Mouse (Mus musculus) heart, adult 2 months (tissue): ENCODE data around the gene Agt. TPM values are rescaled to one million over a fixed set of nuclear protein-coding genes. Genes with fewer than 3 reads are reported as not detected.
A peak's percentile ranks its signal among the peaks of the same experiment; 100 is the strongest.

Experiments
- DNase-seq, 2 experiments: peaks; one replicate each; pipeline ENCODE4 v3.0.0; 2021
- H3K27ac ChIP-seq: fragments of 200-600 bp; 2 replicates; pipeline ENCODE4 v1.8.1; 2022
- H3K27me3 ChIP-seq: fragments of 200-500 bp; 2 replicates; pipeline ENCODE4 v1.6.1; 2012; ENCODE audit warnings: mild to moderate bottlenecking, low read length, inconsistent platforms, mixed read lengths; ENCODE audit not compliant: control insufficient read depth, insufficient read depth
- H3K36me3 ChIP-seq: fragments of 200-500 bp; 2 replicates; pipeline ENCODE4 v1.6.1; 2012; ENCODE audit warnings: low read length, inconsistent platforms; ENCODE audit not compliant: control insufficient read depth, insufficient read depth
- H3K4me1 ChIP-seq: fragments of 200-500 bp; 2 replicates; pipeline ENCODE4 v1.6.1; 2011; ENCODE audit warnings: low read length; ENCODE audit not compliant: control insufficient read depth, insufficient read depth
- H3K4me3 ChIP-seq: fragments of 200-600 bp; 2 replicates; pipeline ENCODE4 v1.8.1; 2022
- H3K79me2 ChIP-seq: fragments of 200-500 bp; replicated peaks from 2 replicates; pipeline ENCODE4 v1.6.1; 2012; ENCODE audit warnings: mild to moderate bottlenecking, inconsistent platforms, low read length, moderate library complexity, mixed read lengths; ENCODE audit not compliant: control insufficient read depth, insufficient read depth
- H3K9ac ChIP-seq: fragments of 200-500 bp; 2 replicates; pipeline ENCODE4 v1.6.1; 2012; ENCODE audit warnings: low read depth, mild to moderate bottlenecking, control low read depth, inconsistent platforms, low read length, mixed read lengths
- CTCF ChIP-seq: fragments of 200-600 bp; IDR thresholded peaks from 2 replicates; pipeline ENCODE4 v1.8.1; 2022; ENCODE audit warnings: antibody characterized with exemption, mild to moderate bottlenecking, moderate library complexity
- EP300 ChIP-seq: fragments of 200-500 bp; IDR thresholded peaks from 2 replicates; pipeline ENCODE4 v1.6.1; 2011; ENCODE audit warnings: low read depth, low read length, control low read depth; ENCODE audit not compliant: insufficient read depth
- POLR2A ChIP-seq: fragments of 200-500 bp; IDR thresholded peaks from 2 replicates; pipeline ENCODE4 v1.6.1; 2011; ENCODE audit warnings: mild to moderate bottlenecking, low read depth, low read length, control low read depth; ENCODE audit not compliant: insufficient read depth
- WGBS: fragments of 180-500 bp; shearing (Covaris S2); methylation state at CpG from one replicate; pipeline ENCODE4 v1.1.7; 2018; 5-methylcytosine and 5-hydroxymethylcytosine counted together
- intact Hi-C: fragments of 180-260 bp; cut with DNase I; formaldehyde crosslinking; loops from one replicate; pipeline ENCODE4 v1.15.1; 2025
- polyA plus RNA-seq: library from polyadenylated mRNA; depleted of rRNA; stranded (reverse); fragments of >200 nt; gene quantifications from 2 replicates; pipeline ENCODE4 v1.2.3, GENCODE M21; 2012
- total RNA-seq, 2 experiments: library from RNA; stranded (reverse); gene quantifications; 2 replicates each; pipeline ENCODE4 v1.2.3; 2021

Gene Agt
- total and polyA plus RNA-seq, 3 experiments = 9.4 to 10.5 (median 10.3) TPM

- TF ChIP-seq CTCF (0 out of 2 replicates have a peak, but pooled peaks have one; percentile 3), POLR2A (no peak), EP300 (no peak)
- no peaks in the 10 kb centered on the region for H3K36me3 ChIP-seq
- H3K4me1 ChIP-seq = no peaks in the 10 kb centered on the region
- no peak for DNase-seq
- 66% methylated on average over 5 of the region's 5 CpGs for WGBS
- no peaks in the 10 kb centered on the region for H3K27me3 ChIP-seq
- intact Hi-C loops = no loop called here
- no peaks in the 10 kb centered on the region for H3K79me2 ChIP-seq
- H3K9ac ChIP-seq = no peak overlapping the region
- no peak overlapping the region for H3K27ac ChIP-seq
- no peak overlapping the region for H3K4me3 ChIP-seq
Observed at GRCm38 (mm10) chr8:124604066-124604465, 34.6 kb upstream of the Agt start.

- Histone ChIP-seq H3K4me1 (peaks cover 7% of the 10 kb centered on the region), H3K4me3 (no peak overlapping the region), H3K9ac (no peak overlapping the region), H3K27me3 (no peaks in the 10 kb centered on the region), H3K79me2 (no peaks in the 10 kb centered on the region), H3K27ac (no peak overlapping the region), H3K36me3 (no peaks in the 10 kb centered on the region)
- TF ChIP-seq CTCF (no peak), POLR2A (no peak), EP300 (no peak)
- WGBS = 57% methylated on average over 4 of the region's 4 CpGs
- intact Hi-C loops = no loop called here
- DNase-seq = no peak
Observed at GRCm38 (mm10) chr8:124589393-124589792, 19.9 kb upstream of the Agt start.

- no peak for TF ChIP-seq CTCF
- no peak for TF ChIP-seq POLR2A
- TF ChIP-seq EP300 = no peak
- H3K9ac ChIP-seq = no peak overlapping the region
- intact Hi-C loops = no loop called here
Observed at GRCm38 (mm10) chr8:124586556-124586955, 17.1 kb upstream of the Agt start.

GRCm38 (mm10) chr8:124585718-124586425 is 16.4 kb upstream of the Agt start:
- WGBS = 12% methylated on average over 2 of the region's 3 CpGs
- intact Hi-C loops = no loop called here
- no peak overlapping the region for H3K9ac ChIP-seq

More at GRCm38 (mm10) chr8:124586556-124586955, 17.1 kb upstream of the Agt start:
- Histone ChIP-seq H3K27ac (no peak overlapping the region; the same call in 1 of the 2 replicates), H3K36me3 (no peaks in the 10 kb centered on the region), H3K4me1 (peaks cover 7% of the 10 kb centered on the region), H3K27me3 (no peaks in the 10 kb centered on the region), H3K4me3 (no peak overlapping the region), H3K79me2 (no peaks in the 10 kb centered on the region)
- DNase-seq = no peak
- 86% methylated on average over 2 of the region's 2 CpGs for WGBS

GRCm38 (mm10) chr8:124576751-124577150 is 7.2 kb upstream of the Agt start:
- Histone ChIP-seq H3K27me3 (no peaks in the 10 kb centered on the region), H3K36me3 (no peaks in the 10 kb centered on the region), H3K79me2 (no peaks in the 10 kb centered on the region), H3K4me1 (no peaks in the 10 kb centered on the region; the same call in 1 of the 2 replicates), H3K27ac (no peak overlapping the region), H3K4me3 (no peak overlapping the region), H3K9ac (no peak overlapping the region)
- TF ChIP-seq CTCF (no peak), EP300 (no peak), POLR2A (no peak)
- WGBS = 88% methylated on average over 1 of the region's 1 CpGs
- DNase-seq = no peak
- intact Hi-C loops = no loop called here

More at GRCm38 (mm10) chr8:124585718-124586425, 16.4 kb upstream of the Agt start:
- Histone ChIP-seq H3K27ac (no peak overlapping the region; the same call in 1 of the 2 replicates), H3K36me3 (no peaks in the 10 kb centered on the region), H3K79me2 (no peaks in the 10 kb centered on the region), H3K4me3 (no peak overlapping the region), H3K27me3 (no peaks in the 10 kb centered on the region), H3K4me1 (peaks cover 7% of the 10 kb centered on the region)
- TF ChIP-seq EP300 (peak; percentile 63; the same call in 1 of the 2 replicates), POLR2A (no peak)
- peak; percentile 33 to 58 for DNase-seq

GRCm38 (mm10) chr8:124575811-124576210 is 6.3 kb upstream of the Agt start, which contains the start of gene Capn9:
Gene Capn9, plus strand, starts transcription at chr8:124576111.
- H3K4me1 ChIP-seq = no peaks in the 10 kb centered on the region; the same call in 1 of the 2 replicates
- TF ChIP-seq CTCF = no peak
- no peak for TF ChIP-seq POLR2A
- TF ChIP-seq EP300 = no peak
- WGBS = 91% methylated on average over 8 of the region's 8 CpGs
- no peaks in the 10 kb centered on the region for H3K27me3 ChIP-seq
- no peak within 1 kb of the TSS for H3K4me3 ChIP-seq
- H3K27ac ChIP-seq = no peak within 1 kb of the TSS
- no peak within 1 kb of the TSS for H3K9ac ChIP-seq
- H3K79me2 ChIP-seq = no peaks in the 10 kb centered on the region
- no peak for DNase-seq
- intact Hi-C loops = no loop called here
- H3K36me3 ChIP-seq = no peaks in the 10 kb centered on the region
